Mouse (Mus musculus): ENCODE results near the gene 4930480E11Rik.
"Not testable (repeated sequence)": the region's sequence is repeated elsewhere in the genome, so short reads cannot be mapped to it uniquely, and the experiment has no call there.

Gene 4930480E11Rik

GRCm38 (mm10) chrX:78369343-78369742 lies at the start of gene 4930480E11Rik:
Gene 4930480E11Rik, plus strand, starts transcription at chrX:78369643.
- DNase-seq (ENCODE audit: low spot score in 2 of 2): no peak

- DNase-seq (ENCODE audit: low spot score in 2 of 2): not testable (repeated sequence)
Observed at GRCm38 (mm10) chrX:78403346-78403745, 33.9 kb downstream of the 4930480E11Rik start.

All from heart, adult 9 months (tissue).